In genomic region chr5:75150341-75150981, GRCm38 (mm10) we compare ENCODE assay signal across 8 mouse cellular contexts. TPM values are rescaled to one million over a fixed set of nuclear protein-coding genes. Genes with fewer than 3 reads are reported as not detected.
DNase-seq lines count a peak whose midpoint lies in the region; ATAC-seq and TF ChIP-seq lines count a peak whose summit lies in the region.

No protein-coding gene starts in this region.

- H3K4me2 ChIP-seq in kidney, postnatal 0 days (ENCODE audit: low read length): peak overlapping the region; percentile 56
- H3K4me2 ChIP-seq in embryonic facial prominence, embryonic 13.5 days: peak overlapping the region; percentile 65
- peak overlapping the region; percentile 39 for H3K4me2 ChIP-seq in hindbrain, embryonic 12.5 days (replicated peaks)
- peak overlapping the region; percentile 51 for H3K4me2 ChIP-seq in neural tube, embryonic 12.5 days (replicated peaks)

- H3K4me1 ChIP-seq in kidney, postnatal 0 days (replicated peaks; ENCODE audit: insufficient read depth, low read length): peaks cover 9% of the 10 kb centered on the region; the same call in 1 of the 2 replicates
- H3K4me1 ChIP-seq in embryonic facial prominence, embryonic 13.5 days: peaks cover 31% of the 10 kb centered on the region
- peaks cover 49% of the 10 kb centered on the region for H3K4me1 ChIP-seq in hindbrain, embryonic 12.5 days
- H3K4me1 ChIP-seq in neural tube, embryonic 12.5 days: peaks cover 47% of the 10 kb centered on the region

- H3K27me3 ChIP-seq in kidney, postnatal 0 days (ENCODE audit: insufficient read depth, low read length): peaks cover 47% of the 10 kb centered on the region
- peaks cover 35% of the 10 kb centered on the region for H3K27me3 ChIP-seq in embryonic facial prominence, embryonic 13.5 days
- peaks cover 95% of the 10 kb centered on the region for H3K27me3 ChIP-seq in hindbrain, embryonic 12.5 days
- peaks cover 81% of the 10 kb centered on the region for H3K27me3 ChIP-seq in neural tube, embryonic 12.5 days (replicated peaks)

- no peak for TF ChIP-seq CTCF in kidney, postnatal 0 days (IDR thresholded peaks at IDR 0.05; ENCODE audit: low read depth)

- H3K9me3 ChIP-seq in kidney, postnatal 0 days (replicated peaks; ENCODE audit: low read length): no peaks in the 10 kb centered on the region
- no peaks in the 10 kb centered on the region for H3K9me3 ChIP-seq in embryonic facial prominence, embryonic 13.5 days
- no peaks in the 10 kb centered on the region for H3K9me3 ChIP-seq in hindbrain, embryonic 12.5 days (replicated peaks)
- no peaks in the 10 kb centered on the region for H3K9me3 ChIP-seq in neural tube, embryonic 12.5 days

- no peak overlapping the region for H3K9ac ChIP-seq in kidney, postnatal 0 days (ENCODE audit: low read depth, low read length)
- H3K9ac ChIP-seq in embryonic facial prominence, embryonic 13.5 days: peak overlapping the region; percentile 99
- no peak overlapping the region for H3K9ac ChIP-seq in hindbrain, embryonic 12.5 days
- H3K9ac ChIP-seq in neural tube, embryonic 12.5 days: no peak overlapping the region

- DNase-seq in kidney, postnatal 0 days (ENCODE audit: low spot score): peak; percentile 74
- DNase-seq in kidney, postnatal 36 days: no peak
- DNase-seq in adrenal gland, adult 18-20 months (ENCODE audit: low spot score in 2 of 2): no peak
- DNase-seq in thymus, postnatal 10 days (ENCODE audit: low spot score in 2 of 2): no peak
- DNase-seq in urinary bladder, postnatal 10 days (ENCODE audit: low spot score): no peak

- WGBS in kidney, postnatal 0 days: 2% methylated on average over 23 of the region's 23 CpGs
- WGBS in embryonic facial prominence, embryonic 13.5 days: 1% methylated on average over 23 of the region's 23 CpGs
- WGBS in hindbrain, embryonic 12.5 days: under 1% methylated on average over 23 of the region's 23 CpGs
- WGBS in neural tube, embryonic 12.5 days: under 1% methylated on average over 23 of the region's 23 CpGs

- 0 out of 2 replicates have a peak overlapping the region, but pooled peaks have one; percentile 2 for H3K4me3 ChIP-seq in kidney, postnatal 0 days (replicated peaks; ENCODE audit: low read depth, low read length)
- peak overlapping the region; percentile 80 for H3K4me3 ChIP-seq in embryonic facial prominence, embryonic 13.5 days
- H3K4me3 ChIP-seq in hindbrain, embryonic 12.5 days: peak overlapping the region; percentile 24
- no peak overlapping the region for H3K4me3 ChIP-seq in neural tube, embryonic 12.5 days

- H3K36me3 ChIP-seq in kidney, postnatal 0 days (ENCODE audit: insufficient read depth, low read length): no peaks in the 10 kb centered on the region
- H3K36me3 ChIP-seq in embryonic facial prominence, embryonic 13.5 days: no peaks in the 10 kb centered on the region
- no peaks in the 10 kb centered on the region for H3K36me3 ChIP-seq in hindbrain, embryonic 12.5 days
- no peaks in the 10 kb centered on the region for H3K36me3 ChIP-seq in neural tube, embryonic 12.5 days

- no peak for ATAC-seq in kidney, postnatal 0 days (replicated peaks; ENCODE audit: low FRiP score, low read depth)
- 0 out of 2 replicates have a peak, but pooled peaks have one; percentile 45 for ATAC-seq in embryonic facial prominence, embryonic 13.5 days (ENCODE audit: insufficient number of reproducible peaks, insufficient read depth, low FRiP score, low TSS enrichment, low read depth)
- ATAC-seq in hindbrain, embryonic 12.5 days (ENCODE audit: low FRiP score): no peak
- no peak for ATAC-seq in neural tube, embryonic 12.5 days (ENCODE audit: low FRiP score, low read depth)

- H3K27ac ChIP-seq in kidney, postnatal 0 days: peak overlapping the region; percentile 8; the same call in 1 of the 2 replicates
- peak overlapping the region; percentile 100 for H3K27ac ChIP-seq in embryonic facial prominence, embryonic 13.5 days
- peak overlapping the region; percentile 58; the same call in 1 of the 2 replicates for H3K27ac ChIP-seq in hindbrain, embryonic 12.5 days
- no peak overlapping the region for H3K27ac ChIP-seq in neural tube, embryonic 12.5 days

RNA-seq across cellular contexts. Expression of gene Pdgfra, which starts 1.6 kb away (rescaled TPM):
- 23.4 and 23.8 TPM in 2 replicates for polyA plus RNA-seq in kidney, postnatal 0 days (2015; fragmentation: Nextera tagmentation; extraction: Ambion mirVana)
- polyA plus RNA-seq in embryonic facial prominence, embryonic 13.5 days (2015; fragmentation: Nextera tagmentation; extraction: Ambion mirVana): 78.8 and 96.8 TPM in 2 replicates
- 50.1 and 60.1 TPM in 2 replicates for polyA plus RNA-seq in hindbrain, embryonic 12.5 days (2016; fragmentation: Nextera tagmentation; extraction: Ambion mirVana)
- 23.9 and 24.4 TPM in 2 replicates for polyA plus RNA-seq in neural tube, embryonic 12.5 days (2016; fragmentation: Nextera tagmentation; extraction: Ambion mirVana)
- 10 to 100 TPM; 32.4 to 39.2 TPM for total RNA-seq in adrenal gland, adult 18-20 months (2021)
